Mouse (Mus musculus) brain, embryonic 14.5 days (tissue): ENCODE measurements around the gene Klhl18. TPM values are rescaled to one million over a fixed set of nuclear protein-coding genes. Genes with fewer than 3 reads are reported as not detected.
"Not testable (repeated sequence)": the region's sequence is repeated elsewhere in the genome, so short reads cannot be mapped to it uniquely, and the experiment has no call there.

Experiments
- DNase-seq: peaks from one replicate; pipeline ENCODE4 v3.0.0-alpha.2; 2011; ENCODE audit warnings: low read depth
- CTCF ChIP-seq: fragments of 200-500 bp; IDR thresholded peaks from 2 replicates; pipeline ENCODE4 v1.5.1; 2012; ENCODE audit warnings: inconsistent platforms, mild to moderate bottlenecking, moderate library complexity, borderline replicate concordance; ENCODE audit not compliant: insufficient read depth, insufficient read length; ENCODE audit errors: extremely low read depth
- POLR2A ChIP-seq: fragments of 200-500 bp; IDR thresholded peaks from 2 replicates; pipeline ENCODE4 v1.6.1; 2012; ENCODE audit warnings: mild to moderate bottlenecking, inconsistent platforms, borderline replicate concordance; ENCODE audit not compliant: poor library complexity, insufficient read depth, insufficient read length, severe bottlenecking; ENCODE audit errors: extremely low read depth
- polyA plus RNA-seq: library from polyadenylated mRNA; depleted of rRNA; stranded (reverse); fragments of >200 nt; gene quantifications from 2 replicates; pipeline ENCODE4 v1.2.3, GENCODE M21; 2012

Gene Klhl18
- polyA plus RNA-seq, 1 experiment: 39.3 TPM

GRCm38 (mm10) chr9:110419511-110420112 lies 56.9 kb downstream of the Klhl18 start, which contains the start of gene Ngp:
Gene Ngp, plus strand, starts transcription at chr9:110419747.
- no peak for DNase-seq
- TF ChIP-seq POLR2A (no peak), CTCF (no peak)

- TF ChIP-seq CTCF (peak; percentile 54; the same call in 1 of the 2 replicates), POLR2A (no peak)
- peak; percentile 48 for DNase-seq
These were observed 62.7 kb downstream of the Klhl18 start for GRCm38 (mm10) chr9:110413785-110414184.

- peak; percentile 41 for DNase-seq
- TF ChIP-seq POLR2A (no peak), CTCF (no peak)
These were observed 63.6 kb downstream of the Klhl18 start for GRCm38 (mm10) chr9:110412926-110413325.

GRCm38 (mm10) chr9:110410908-110411887 lies 65.3 kb downstream of the Klhl18 start:
- TF ChIP-seq POLR2A (no peak), CTCF (peak; percentile 80)
- peak; percentile 83 for DNase-seq

- TF ChIP-seq CTCF: no peak
- TF ChIP-seq POLR2A: peak; percentile 93
- peak; percentile 99 for DNase-seq
These were observed 68.3 kb downstream of the Klhl18 start, which contains the start of gene Ptpn23 for GRCm38 (mm10) chr9:110408099-110408773. Gene Ptpn23, minus strand, starts transcription at chr9:110408213.

GRCm38 (mm10) chr9:110407311-110408098 lies 69.0 kb downstream of the Klhl18 start:
- no peak for DNase-seq
- TF ChIP-seq POLR2A: no peak
- no peak for TF ChIP-seq CTCF

- DNase-seq: not testable (repeated sequence)
These were observed 73.3 kb downstream of the Klhl18 start for GRCm38 (mm10) chr9:110403240-110403639.

GRCm38 (mm10) chr9:110402731-110403130 lies 73.8 kb downstream of the Klhl18 start:
- TF ChIP-seq CTCF (no peak), POLR2A (no peak)
- no peak for DNase-seq

- no peak for DNase-seq
- no peak for TF ChIP-seq POLR2A
- TF ChIP-seq CTCF: no peak
These were observed 75.8 kb downstream of the Klhl18 start for GRCm38 (mm10) chr9:110400650-110401049.

- DNase-seq: no peak
- no peak for TF ChIP-seq CTCF
- TF ChIP-seq POLR2A: no peak
These were observed 83.2 kb downstream of the Klhl18 start for GRCm38 (mm10) chr9:110393295-110393694.
